Mouse (Mus musculus): ENCODE results near the gene Olfr1224-ps1. TPM values are rescaled to one million over a fixed set of nuclear protein-coding genes. Genes with fewer than 3 reads are reported as not detected.
"Not testable (repeated sequence)": the region's sequence is repeated elsewhere in the genome, so short reads cannot be mapped to it uniquely, and the experiment has no call there.

The Olfr1224-ps1 gene
- polyA plus RNA-seq (2012; rRNA removed): not detected in 2 replicates

DNA sequence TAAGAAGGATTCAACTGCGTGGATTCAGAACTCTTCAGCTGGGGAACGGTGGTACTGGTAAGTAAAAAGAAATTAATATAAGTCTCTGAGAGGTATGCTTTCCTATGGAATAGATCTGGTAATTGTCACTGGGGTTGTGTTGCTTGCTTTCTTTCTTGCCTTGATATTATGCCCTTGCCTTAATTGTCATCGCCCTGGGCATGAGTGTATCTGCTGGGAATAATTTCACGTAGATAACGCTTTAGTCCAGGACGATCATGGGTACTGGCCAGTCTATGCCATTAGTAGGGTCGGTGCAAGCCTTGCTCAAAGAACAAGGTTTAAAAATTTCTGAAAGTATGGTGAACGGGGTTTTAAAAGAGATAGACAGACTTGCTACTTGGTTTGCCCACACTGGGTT, at the start of gene Olfr1224-ps1:
Olfr1224-ps1 (minus strand) TSS at position 101 of the 400 bp plus-strand sequence.
- H3K4me3 ChIP-seq (ENCODE audit: insufficient read depth, low read length); H3K4me1 ChIP-seq (ENCODE audit: control insufficient read depth, insufficient read depth, low read length); H3K27ac ChIP-seq (ENCODE audit: insufficient read depth, low read length): not testable (repeated sequence)

DNA sequence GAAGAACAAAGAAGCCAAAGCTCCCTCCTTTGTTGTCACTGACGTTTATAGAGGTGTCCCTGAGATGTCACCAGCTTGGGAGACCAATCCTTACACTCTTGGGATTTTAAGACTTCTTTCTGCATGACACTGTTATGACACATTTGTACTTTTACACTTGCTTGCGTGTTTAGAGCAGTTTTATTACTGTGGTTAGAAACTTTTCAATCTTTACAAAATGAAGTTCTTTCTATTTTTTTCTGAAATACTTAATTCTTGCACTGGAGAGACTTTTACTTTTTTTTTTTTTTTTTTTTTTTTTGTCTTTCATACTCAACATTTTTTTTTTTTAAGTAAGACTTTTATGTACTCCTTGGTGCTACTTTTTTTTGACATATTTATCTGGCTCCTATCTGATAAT, 36.1 kb upstream of the Olfr1224-ps1 start, which contains the start of gene Olfr1226:
Olfr1226 (minus strand) TSS at position 101 of the 400 bp plus-strand sequence.
- TF ChIP-seq CTCF (IDR thresholded peaks at IDR 0.05; ENCODE audit: extremely low read depth, insufficient read depth, low read length): no peak
- no peak for TF ChIP-seq POLR2A (IDR thresholded peaks at IDR 0.05; ENCODE audit: extremely low read depth, insufficient read depth, low read length)
- Histone ChIP-seq H3K4me3 (ENCODE audit: insufficient read depth, low read length) (no peak within 1 kb of the TSS), H3K27ac (ENCODE audit: insufficient read depth, low read length) (no peak within 1 kb of the TSS), H3K4me1 (ENCODE audit: control insufficient read depth, insufficient read depth, low read length) (no peaks in the 10 kb centered on the region)

DNA sequence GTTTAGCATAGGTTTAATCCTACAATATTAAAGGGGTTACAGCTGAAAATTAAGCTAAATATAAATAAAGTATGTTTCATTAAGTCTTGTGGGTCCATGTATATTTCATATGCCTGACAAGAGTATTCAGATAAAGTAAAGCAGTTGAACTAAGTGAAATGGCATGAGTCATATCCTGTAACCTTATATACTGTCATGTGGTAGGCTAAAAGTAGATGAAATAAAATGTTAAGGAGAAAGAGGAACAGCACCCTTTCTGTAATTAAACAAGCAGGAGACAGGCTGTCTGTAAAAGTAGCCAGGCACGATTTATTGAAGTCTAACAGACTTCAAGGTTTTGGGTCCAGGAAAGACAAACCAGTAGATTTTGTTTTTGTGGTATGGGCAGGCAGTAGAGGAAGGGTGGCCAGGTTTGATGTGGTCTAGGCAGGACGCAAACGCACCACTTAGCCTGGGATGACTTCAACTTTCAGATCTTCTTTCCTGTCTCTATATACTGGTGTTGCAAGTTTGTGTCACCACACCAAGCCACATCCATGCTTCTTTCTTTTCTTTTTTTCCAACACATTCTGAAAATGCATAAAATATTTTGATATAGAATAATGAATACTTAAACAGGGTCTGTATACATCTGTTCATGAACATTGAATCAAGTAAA, 32.6 kb upstream of the Olfr1224-ps1 start:
- TF ChIP-seq POLR2A (IDR thresholded peaks at IDR 0.05; ENCODE audit: extremely low read depth, insufficient read depth, low read length) (no peak), CTCF (IDR thresholded peaks at IDR 0.05; ENCODE audit: extremely low read depth, insufficient read depth, low read length) (no peak)
- Histone ChIP-seq H3K4me3 (ENCODE audit: insufficient read depth, low read length) (no peak overlapping the region), H3K27ac (ENCODE audit: insufficient read depth, low read length) (no peak overlapping the region), H3K4me1 (ENCODE audit: control insufficient read depth, insufficient read depth, low read length) (no peaks in the 10 kb centered on the region)

DNA sequence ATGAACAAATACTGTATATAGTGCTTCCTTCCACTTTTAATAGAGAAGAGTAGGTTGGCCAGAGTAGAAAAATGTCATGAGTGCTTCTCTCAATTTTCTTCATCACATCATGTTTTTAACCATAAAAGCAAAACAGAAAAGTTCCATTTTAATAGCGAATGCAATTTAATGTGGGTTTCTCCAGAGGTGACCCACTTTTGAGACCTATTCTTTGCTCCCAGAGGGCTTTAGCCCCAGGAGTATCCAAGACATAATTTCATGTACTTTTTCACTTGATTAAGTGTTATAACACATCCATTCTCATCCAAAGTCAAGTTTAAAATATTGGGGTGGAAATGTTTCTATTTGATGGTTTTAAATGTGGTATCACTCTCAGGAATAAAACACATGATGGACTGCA, 10.7 kb upstream of the Olfr1224-ps1 start, which contains the start of gene Olfr1225:
Olfr1225 (minus strand) TSS at position 101 of the 400 bp plus-strand sequence.
- no peak for TF ChIP-seq POLR2A (IDR thresholded peaks at IDR 0.05; ENCODE audit: extremely low read depth, insufficient read depth, low read length)
- no peak for TF ChIP-seq CTCF (IDR thresholded peaks at IDR 0.05; ENCODE audit: extremely low read depth, insufficient read depth, low read length)
- H3K4me3 ChIP-seq (ENCODE audit: insufficient read depth, low read length): no peak within 1 kb of the TSS
- H3K27ac ChIP-seq (ENCODE audit: insufficient read depth, low read length): no peak within 1 kb of the TSS
- no peaks in the 10 kb centered on the region for H3K4me1 ChIP-seq (ENCODE audit: control insufficient read depth, insufficient read depth, low read length)

DNA sequence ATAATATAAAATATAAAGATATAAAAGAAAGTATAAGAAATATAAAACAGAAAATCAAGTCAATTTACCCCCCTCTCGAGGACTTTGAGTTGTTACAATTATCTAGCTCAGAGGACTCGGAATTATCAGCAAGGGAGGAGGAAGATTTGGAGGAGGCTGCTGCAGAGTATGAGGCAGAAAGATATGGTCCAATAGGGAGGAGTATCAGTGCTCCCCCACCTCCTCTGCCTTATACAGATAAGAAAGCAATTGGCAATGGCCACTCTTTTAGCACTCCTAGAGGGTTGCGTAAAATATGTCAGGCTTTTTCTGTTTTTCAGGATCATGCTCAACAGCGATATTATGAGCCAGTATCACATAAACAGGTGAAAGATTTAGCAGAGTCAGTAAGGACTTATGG, 820 bp upstream of the Olfr1224-ps1 start:
- H3K27ac ChIP-seq (ENCODE audit: insufficient read depth, low read length); H3K4me3 ChIP-seq (ENCODE audit: insufficient read depth, low read length): not testable (repeated sequence)

DNA sequence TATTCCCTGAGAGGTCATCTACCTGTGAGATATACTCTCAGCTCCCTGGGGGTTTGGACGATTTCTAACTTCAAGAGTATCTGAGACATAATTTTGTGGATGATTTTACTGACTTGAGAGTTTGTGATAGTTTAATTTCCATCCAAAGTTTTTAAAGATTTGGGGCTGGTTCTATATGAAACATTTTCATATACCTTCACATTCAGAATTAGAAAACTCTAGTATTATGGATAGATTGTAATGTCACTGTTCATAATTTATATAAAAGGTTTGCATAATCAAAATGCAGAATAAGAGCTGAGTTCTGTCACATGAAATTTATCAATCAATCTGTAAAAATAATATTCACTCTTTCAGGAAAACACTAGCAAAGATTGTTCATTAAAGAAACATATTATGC, 12.4 kb downstream of the Olfr1224-ps1 start, which contains the start of gene Olfr1223:
Olfr1223 (minus strand) TSS at position 101 of the 400 bp plus-strand sequence.
- TF ChIP-seq CTCF (IDR thresholded peaks at IDR 0.05; ENCODE audit: extremely low read depth, insufficient read depth, low read length) (no peak), POLR2A (IDR thresholded peaks at IDR 0.05; ENCODE audit: extremely low read depth, insufficient read depth, low read length) (no peak)
- no peak within 1 kb of the TSS for H3K27ac ChIP-seq (ENCODE audit: insufficient read depth, low read length)

More for the DNA sequence above, 820 bp upstream of the Olfr1224-ps1 start:
- H3K4me1 ChIP-seq (ENCODE audit: control insufficient read depth, insufficient read depth, low read length): not testable (repeated sequence)

DNA sequence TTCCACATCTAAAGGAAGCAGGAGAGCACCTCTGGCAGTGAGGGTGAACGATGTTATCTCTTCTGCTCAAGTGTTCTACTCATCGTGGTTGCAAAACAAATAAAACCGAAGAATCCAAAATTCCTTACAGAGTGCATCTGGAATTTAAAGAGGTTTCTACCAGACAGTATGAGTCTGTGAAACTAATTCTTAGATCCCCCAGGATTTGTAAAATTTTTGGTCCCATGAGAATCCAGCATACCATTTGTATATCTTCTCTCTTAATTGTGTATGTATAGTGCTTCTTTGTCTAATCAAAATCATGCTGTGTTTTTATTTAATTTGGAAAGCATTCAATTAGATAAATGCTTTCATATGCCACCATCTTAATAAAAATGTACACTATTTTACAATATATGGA, 30.9 kb downstream of the Olfr1224-ps1 start, which contains the start of gene Olfr1222:
Olfr1222 (minus strand) TSS at position 101 of the 400 bp plus-strand sequence.
- H3K4me1 ChIP-seq (ENCODE audit: control insufficient read depth, insufficient read depth, low read length): no peaks in the 10 kb centered on the region
- TF ChIP-seq POLR2A (IDR thresholded peaks at IDR 0.05; ENCODE audit: extremely low read depth, insufficient read depth, low read length) (no peak), CTCF (IDR thresholded peaks at IDR 0.05; ENCODE audit: extremely low read depth, insufficient read depth, low read length) (no peak)
- no peak within 1 kb of the TSS for H3K27ac ChIP-seq (ENCODE audit: insufficient read depth, low read length)
- H3K4me3 ChIP-seq (ENCODE audit: insufficient read depth, low read length): no peak within 1 kb of the TSS

More for the DNA sequence above, 12.4 kb downstream of the Olfr1224-ps1 start, which contains the start of gene Olfr1223:
- H3K4me3 ChIP-seq (ENCODE audit: insufficient read depth, low read length): no peak within 1 kb of the TSS
- no peaks in the 10 kb centered on the region for H3K4me1 ChIP-seq (ENCODE audit: control insufficient read depth, insufficient read depth, low read length)

DNA sequence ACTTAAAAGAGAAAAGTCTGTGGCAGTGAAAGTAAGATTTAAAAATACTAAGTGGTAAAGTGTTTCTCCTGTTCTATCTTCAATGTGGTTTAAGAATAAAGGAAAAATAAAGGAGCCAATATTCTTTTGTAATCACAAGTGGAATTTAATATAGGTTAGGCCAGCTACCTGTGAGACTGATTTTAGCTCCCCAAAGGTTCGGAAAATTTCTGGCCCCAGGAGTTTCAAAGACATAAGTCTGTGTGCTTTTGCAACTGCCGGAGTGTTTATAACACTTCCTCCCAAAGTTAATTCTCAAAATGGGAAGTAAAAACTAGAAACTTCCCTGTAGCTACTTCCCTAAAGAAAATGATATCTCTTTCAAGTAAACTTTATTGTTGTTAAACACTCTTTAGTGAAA, 46.7 kb downstream of the Olfr1224-ps1 start, which contains the start of gene Olfr1221:
Olfr1221 (minus strand) TSS at position 101 of the 400 bp plus-strand sequence.
- no peak within 1 kb of the TSS for H3K4me3 ChIP-seq (ENCODE audit: insufficient read depth, low read length)
- H3K27ac ChIP-seq (ENCODE audit: insufficient read depth, low read length): no peak within 1 kb of the TSS
- TF ChIP-seq POLR2A (IDR thresholded peaks at IDR 0.05; ENCODE audit: extremely low read depth, insufficient read depth, low read length) (no peak), CTCF (IDR thresholded peaks at IDR 0.05; ENCODE audit: extremely low read depth, insufficient read depth, low read length) (no peak)
- no peaks in the 10 kb centered on the region for H3K4me1 ChIP-seq (ENCODE audit: control insufficient read depth, insufficient read depth, low read length)

DNA sequence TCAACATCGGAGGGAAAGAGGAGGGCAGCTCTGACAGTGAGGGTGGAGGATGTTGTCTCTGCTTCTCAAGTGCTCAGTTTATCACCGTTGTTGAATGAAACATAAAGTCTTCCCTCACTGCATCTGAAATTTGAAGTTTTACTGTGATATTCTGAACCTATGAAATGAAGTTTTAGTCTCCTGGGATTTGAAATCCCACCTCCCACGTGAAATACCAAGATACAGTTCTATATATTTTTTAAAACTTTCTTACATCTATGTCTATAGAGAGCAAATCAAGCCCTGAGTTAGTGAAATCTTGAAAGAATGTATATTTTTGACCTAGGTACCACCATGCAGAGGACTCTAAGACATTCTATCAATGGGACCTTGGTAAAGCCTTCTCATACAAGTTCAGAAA, 57.2 kb downstream of the Olfr1224-ps1 start, which contains the start of gene Olfr1220:
Olfr1220 (minus strand) TSS at position 101 of the 400 bp plus-strand sequence.
- Histone ChIP-seq H3K4me1 (ENCODE audit: control insufficient read depth, insufficient read depth, low read length) (no peaks in the 10 kb centered on the region), H3K27ac (ENCODE audit: insufficient read depth, low read length) (no peak within 1 kb of the TSS), H3K4me3 (ENCODE audit: insufficient read depth, low read length) (no peak within 1 kb of the TSS)
- TF ChIP-seq POLR2A (IDR thresholded peaks at IDR 0.05; ENCODE audit: extremely low read depth, insufficient read depth, low read length) (no peak), CTCF (IDR thresholded peaks at IDR 0.05; ENCODE audit: extremely low read depth, insufficient read depth, low read length) (no peak)

DNA sequence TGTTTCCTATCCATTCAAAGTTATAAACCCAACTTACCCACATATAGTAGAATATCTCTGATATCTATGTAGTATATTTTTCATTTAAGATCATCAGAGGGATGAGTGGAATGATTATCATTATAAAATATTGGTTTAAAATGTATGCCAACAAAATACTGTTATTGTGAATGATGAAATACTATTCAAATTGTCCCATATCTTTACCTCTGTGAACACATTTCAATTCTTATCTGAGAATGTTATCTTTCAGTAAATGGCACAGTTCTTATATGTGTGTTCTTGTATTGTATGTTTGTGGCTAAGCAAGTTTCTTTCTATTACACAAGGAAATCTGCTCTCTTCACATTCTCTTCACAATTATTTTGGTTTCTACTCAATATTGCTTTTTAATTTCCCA, 58.2 kb downstream of the Olfr1224-ps1 start:
- H3K4me3 ChIP-seq (ENCODE audit: insufficient read depth, low read length): no peak overlapping the region
- TF ChIP-seq CTCF (IDR thresholded peaks at IDR 0.05; ENCODE audit: extremely low read depth, insufficient read depth, low read length): no peak
- TF ChIP-seq POLR2A (IDR thresholded peaks at IDR 0.05; ENCODE audit: extremely low read depth, insufficient read depth, low read length): no peak
- H3K27ac ChIP-seq (ENCODE audit: insufficient read depth, low read length): no peak overlapping the region
- no peaks in the 10 kb centered on the region for H3K4me1 ChIP-seq (ENCODE audit: control insufficient read depth, insufficient read depth, low read length)

Other genes starting within 250 kb of the Olfr1224-ps1 start
- not detected in 2 replicates for gene Olfr1209, start 248.9 kb downstream of the Olfr1224-ps1 start, polyA plus RNA-seq (2012; rRNA removed)
- not detected in 2 replicates for gene Olfr1211, start 226.0 kb downstream of the Olfr1224-ps1 start, polyA plus RNA-seq (2012; rRNA removed)
- gene Olfr1212, start 210.1 kb downstream of the Olfr1224-ps1 start, polyA plus RNA-seq (2012; rRNA removed): not detected in 2 replicates
- 0.04 TPM in 1 of 2 replicates, not detected in the other for gene Gm13762, start 183.8 kb downstream of the Olfr1224-ps1 start, polyA plus RNA-seq (2012; rRNA removed)
- gene Olfr1214, start 171.4 kb downstream of the Olfr1224-ps1 start, polyA plus RNA-seq (2012; rRNA removed): not detected in 2 replicates
- gene Olfr1215, start 157.1 kb downstream of the Olfr1224-ps1 start, polyA plus RNA-seq (2012; rRNA removed): not detected in 2 replicates
- not detected in 2 replicates for gene Olfr1216, start 145.8 kb downstream of the Olfr1224-ps1 start, polyA plus RNA-seq (2012; rRNA removed)
- not detected in 2 replicates for gene Olfr1217, start 132.0 kb downstream of the Olfr1224-ps1 start, polyA plus RNA-seq (2012; rRNA removed)
- not detected in 2 replicates for gene Olfr1218, start 102.9 kb downstream of the Olfr1224-ps1 start, polyA plus RNA-seq (2012; rRNA removed)
- not detected in 2 replicates for gene Olfr1219, start 80.6 kb downstream of the Olfr1224-ps1 start, polyA plus RNA-seq (2012; rRNA removed)
- gene Olfr1220, start 57.3 kb downstream of the Olfr1224-ps1 start, polyA plus RNA-seq (2012; rRNA removed): not detected in 2 replicates
- not detected in 2 replicates for gene Olfr1221, start 46.8 kb downstream of the Olfr1224-ps1 start, polyA plus RNA-seq (2012; rRNA removed)
- not detected in 2 replicates for gene Olfr1222, start 31.0 kb downstream of the Olfr1224-ps1 start, polyA plus RNA-seq (2012; rRNA removed)
- gene Olfr1223, start 12.5 kb downstream of the Olfr1224-ps1 start, polyA plus RNA-seq (2012; rRNA removed): not detected in 2 replicates
- not detected in 2 replicates for gene Olfr1225, start 10.6 kb upstream of the Olfr1224-ps1 start, polyA plus RNA-seq (2012; rRNA removed)
- gene Olfr1226, start 36.0 kb upstream of the Olfr1224-ps1 start, polyA plus RNA-seq (2012; rRNA removed): not detected in 2 replicates
- gene Olfr1228, start 90.0 kb upstream of the Olfr1224-ps1 start, polyA plus RNA-seq (2012; rRNA removed): not detected in 2 replicates
- not detected in 2 replicates for gene Olfr1229, start 123.9 kb upstream of the Olfr1224-ps1 start, polyA plus RNA-seq (2012; rRNA removed)
- not detected in 2 replicates for gene Olfr1230, start 133.2 kb upstream of the Olfr1224-ps1 start, polyA plus RNA-seq (2012; rRNA removed)
- not detected in 2 replicates for gene Olfr1231, start 143.0 kb upstream of the Olfr1224-ps1 start, polyA plus RNA-seq (2012; rRNA removed)
- gene Olfr1232, start 165.6 kb upstream of the Olfr1224-ps1 start, polyA plus RNA-seq (2012; rRNA removed): not detected in 2 replicates
- gene Olfr1233, start 178.3 kb upstream of the Olfr1224-ps1 start, polyA plus RNA-seq (2012; rRNA removed): not detected in 2 replicates
- not detected in 2 replicates for gene Olfr1234, start 200.8 kb upstream of the Olfr1224-ps1 start, polyA plus RNA-seq (2012; rRNA removed)
- gene Olfr1238, start 245.6 kb upstream of the Olfr1224-ps1 start, polyA plus RNA-seq (2012; rRNA removed): not detected in 2 replicates

Measured in cortical plate, adult 2 months (tissue).